Mouse (Mus musculus): Measurements from ENCODE around the gene Zfp658.

Zfp658 gene

DNA sequence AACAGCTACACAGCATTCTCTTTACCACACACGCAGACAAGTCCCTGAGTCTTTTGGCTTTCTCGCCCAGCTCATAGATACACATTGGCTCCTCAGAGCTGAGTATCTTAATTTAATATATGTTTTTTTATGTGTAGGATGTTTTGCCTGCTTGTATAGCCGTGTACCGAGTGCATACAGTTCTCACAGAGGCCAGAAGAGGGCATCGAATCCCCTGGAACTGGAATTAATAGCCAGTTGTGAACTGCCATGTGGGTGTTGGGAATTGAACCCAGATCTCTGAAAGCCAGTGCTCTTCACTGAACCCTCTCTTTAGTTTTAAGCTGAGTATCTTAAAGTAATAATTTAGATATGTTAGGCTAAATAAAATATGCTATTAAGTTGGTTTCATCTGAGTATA, 22.7 kb downstream of the Zfp658 start:
- DNase-seq = no peak

DNA sequence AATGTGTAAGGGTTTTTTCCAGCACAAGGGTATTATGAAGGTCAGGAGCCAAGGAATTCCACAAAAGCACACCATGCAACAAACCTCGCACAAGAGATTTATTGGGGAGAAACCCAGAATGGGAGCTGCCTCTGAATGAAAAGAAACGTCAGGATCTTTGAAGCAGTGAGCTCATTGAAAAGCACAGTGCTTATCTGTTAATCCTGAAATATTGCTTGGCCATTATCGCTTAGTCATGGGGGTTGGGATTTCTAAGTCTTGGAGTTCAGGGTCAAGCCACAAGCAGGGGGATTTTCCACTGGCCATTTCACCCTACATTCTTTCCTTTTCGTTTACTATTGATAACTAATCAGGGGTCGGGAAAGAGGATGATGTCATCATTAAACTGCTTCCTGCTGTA, 39.8 kb downstream of the Zfp658 start:
- no peak for DNase-seq

DNA sequence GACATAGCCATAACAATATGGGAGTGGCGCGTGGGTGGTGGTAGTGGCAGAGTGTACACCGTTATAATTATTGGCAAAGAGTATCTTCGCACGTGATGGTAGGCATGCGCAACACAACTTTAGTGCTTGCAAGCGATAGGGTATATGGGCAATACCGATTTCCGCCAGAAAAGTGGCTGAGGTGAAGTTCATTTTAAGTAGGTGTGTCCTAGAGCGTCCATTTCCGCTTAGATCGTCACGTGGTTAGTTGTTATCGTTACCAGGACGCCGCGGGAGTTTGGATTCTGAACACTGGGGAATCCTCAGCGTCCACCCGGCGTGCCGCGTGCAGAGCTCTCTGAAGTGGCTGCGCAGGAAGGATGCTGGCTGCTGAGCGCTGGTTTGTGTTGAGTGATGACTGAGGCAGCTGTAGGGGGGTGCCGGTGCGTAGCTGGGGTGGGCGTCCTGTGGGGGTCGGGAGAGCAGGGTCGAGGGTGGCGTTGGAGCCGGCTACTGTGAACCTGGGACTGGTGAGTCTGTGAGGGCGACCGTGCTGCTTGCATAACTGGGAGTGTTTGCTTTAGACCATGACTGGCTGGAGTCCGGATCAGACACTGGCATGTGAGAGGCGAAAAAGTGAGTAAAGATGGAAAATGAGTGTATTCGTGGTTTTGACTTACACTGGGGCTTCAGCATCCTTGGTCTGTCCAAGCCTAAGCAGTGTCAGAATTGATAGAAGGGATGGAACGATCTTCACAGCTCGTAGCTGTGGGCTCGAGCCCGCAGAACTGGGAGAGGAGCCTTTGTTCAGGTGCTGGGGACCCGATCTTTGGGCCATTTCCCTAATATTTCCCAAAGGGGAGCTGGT, 45.1 kb downstream of the Zfp658 start, which contains the start of gene Zfp819:
TSS of gene Zfp819 (plus strand) at position 274 of the 847 bp plus-strand sequence.
- peak; percentile 74 for DNase-seq

DNA sequence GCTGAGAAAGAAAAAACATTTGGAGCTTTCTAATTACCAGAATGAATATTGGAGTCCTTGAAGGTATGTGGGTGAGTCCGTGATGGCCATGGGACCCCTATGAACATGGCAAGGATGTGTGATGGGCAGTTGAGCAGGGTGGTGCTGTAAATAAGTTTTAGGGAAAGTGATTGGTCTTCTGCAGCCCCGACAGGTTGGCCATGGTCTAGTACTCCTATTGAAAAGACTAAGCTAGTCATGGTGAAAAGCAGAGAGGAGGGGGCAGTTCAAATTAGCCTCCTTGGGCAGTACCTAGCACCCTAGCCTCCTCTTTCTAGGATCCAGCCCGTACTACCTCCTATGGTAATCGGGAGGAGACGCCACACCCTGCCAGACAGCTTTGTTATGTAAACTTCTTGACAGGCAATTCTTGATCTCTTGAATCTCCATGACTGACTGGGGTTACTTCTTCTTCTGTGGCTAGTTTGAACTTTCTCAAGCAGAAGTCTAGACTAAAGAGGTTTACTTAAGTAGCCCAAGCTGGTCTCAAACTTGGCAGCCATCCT, 45.8 kb downstream of the Zfp658 start:
- no peak for DNase-seq

DNA sequence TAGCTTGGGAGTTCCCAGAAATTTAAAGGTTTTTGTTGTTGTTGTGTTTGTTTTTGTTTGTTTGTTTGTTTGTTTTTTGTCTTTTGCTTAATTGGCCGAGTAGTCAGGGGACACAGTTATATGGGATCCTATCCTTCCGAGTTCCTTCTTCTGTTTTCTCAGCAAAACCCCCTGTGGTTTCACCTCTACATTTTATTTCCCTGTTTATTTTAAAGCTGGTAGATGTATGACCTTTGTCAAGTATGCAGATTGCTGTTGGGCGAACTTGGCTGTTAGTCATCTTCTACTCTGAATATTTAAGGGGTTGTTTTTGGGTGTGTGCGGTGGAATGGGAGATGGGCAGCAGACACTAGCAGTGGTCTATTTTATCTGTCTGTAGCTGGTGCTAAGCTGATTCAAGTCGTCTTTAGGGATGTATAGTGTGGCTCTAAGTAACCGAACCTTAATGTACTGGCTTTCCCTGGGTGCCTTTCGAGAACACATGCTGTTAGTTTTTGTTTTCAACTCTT, 46.3 kb downstream of the Zfp658 start:
- no peak for DNase-seq

DNA sequence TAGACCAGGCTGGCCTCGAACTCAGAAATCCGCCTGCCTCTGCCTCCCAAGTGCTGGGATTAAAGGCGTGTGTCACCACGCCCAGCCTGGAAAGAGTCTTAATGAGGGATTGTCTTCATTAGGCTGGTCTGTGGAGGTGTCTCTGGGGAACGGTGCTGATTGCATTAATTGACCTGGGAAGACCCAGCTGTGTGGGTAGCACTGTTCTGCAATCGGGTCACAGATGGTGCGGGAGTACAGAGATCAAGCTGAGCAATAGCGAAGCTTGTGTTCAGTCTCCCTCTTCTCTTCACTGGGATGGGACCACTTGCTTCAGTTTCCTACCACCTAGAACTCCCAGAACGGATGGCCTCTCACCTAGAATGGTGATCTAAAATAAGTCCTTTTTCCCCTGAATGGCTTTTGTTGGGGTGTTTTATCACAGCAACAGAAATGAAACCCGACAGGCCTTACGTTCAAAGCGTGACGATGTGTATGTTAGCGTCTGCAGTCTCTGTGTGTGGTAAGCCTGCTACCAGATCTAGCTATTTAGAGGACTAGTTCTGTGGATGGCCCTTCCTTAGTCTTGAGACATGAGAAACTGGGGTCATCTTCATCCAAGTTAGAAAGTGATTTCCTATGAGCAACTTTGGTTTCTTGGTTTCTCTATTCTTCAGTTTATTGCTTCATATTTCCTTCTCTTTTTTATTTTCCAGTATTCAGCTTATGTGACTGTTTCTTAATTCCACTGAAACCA, 51.9 kb downstream of the Zfp658 start:
- no peak for DNase-seq

DNA sequence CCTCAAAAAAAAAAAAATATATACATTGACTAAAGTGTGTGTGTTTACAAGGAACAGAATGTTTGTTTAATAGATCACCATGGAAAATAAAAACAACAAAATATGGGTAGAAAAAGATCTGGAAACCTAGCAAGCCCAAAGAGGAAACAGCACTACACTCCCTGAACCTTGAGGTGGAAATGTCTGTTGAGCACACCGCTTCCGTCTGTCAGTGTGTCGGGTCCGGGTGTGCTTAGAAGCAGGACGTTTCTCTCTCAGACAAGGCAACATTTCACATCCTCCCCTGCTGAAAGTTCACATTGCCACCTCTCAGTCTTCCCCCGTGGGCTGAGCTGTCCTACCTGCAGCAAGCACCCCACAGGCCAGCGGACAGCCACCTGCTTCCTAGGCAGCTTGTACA, 60.9 kb downstream of the Zfp658 start:
- no peak for DNase-seq

DNA sequence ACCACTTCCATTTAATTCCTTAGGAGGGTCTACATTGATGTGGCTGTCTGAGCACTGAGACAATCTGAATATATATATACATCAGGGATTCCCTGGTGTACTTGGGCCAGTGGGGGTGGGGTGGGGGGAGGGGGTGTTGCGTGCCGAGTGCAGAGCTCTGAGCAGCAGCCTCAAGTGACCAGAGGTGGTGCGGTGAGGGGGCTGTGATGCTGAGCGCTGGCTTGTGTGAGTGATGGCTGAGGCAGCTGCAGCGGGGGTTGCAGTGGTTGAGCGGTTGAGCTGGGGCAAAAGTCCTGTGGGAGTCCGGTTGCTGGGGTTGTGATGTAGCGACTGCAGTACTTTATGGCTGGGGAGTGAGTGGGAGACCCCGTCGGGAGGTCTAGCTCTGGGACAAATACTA, 61.8 kb downstream of the Zfp658 start:
- DNase-seq = no peak
